In genomic region chr2:181587796-181588195, GRCm38 (mm10) we compare ENCODE assay signal across 18 mouse cellular contexts. TPM values are rescaled to one million over a fixed set of nuclear protein-coding genes. Genes with fewer than 3 reads are reported as not detected.
DNase-seq lines count a peak whose midpoint lies in the region; ATAC-seq and TF ChIP-seq lines count a peak whose summit lies in the region.
"Had no signal": no experiment of that assay in that cellular context is flagged by ENCODE, and none has a peak within 500 bp of the region (broad histone marks: within the 10 kb centered on the region; RNA-seq: fewer than 3 reads in every experiment).

No protein-coding gene starts in this region.

- no peak for ATAC-seq in forebrain, postnatal 0 days
- ATAC-seq in forebrain, embryonic 13.5 days = no peak
- ATAC-seq in stomach, postnatal 0 days (ENCODE audit: low FRiP score, low TSS enrichment) = no peak

- intact Hi-C loops in left cerebral cortex, adult 2 months (cut with DNase I) = no loop called here
- intact Hi-C loops in left cerebral cortex, postnatal 14 days (cut with DNase I) = no loop called here

- H3K9ac ChIP-seq in forebrain, postnatal 0 days = no peak overlapping the region
- H3K9ac ChIP-seq in forebrain, embryonic 13.5 days = no peak overlapping the region
- H3K9ac ChIP-seq in stomach, postnatal 0 days (ENCODE audit: low read length) = no peak overlapping the region
- H3K9ac ChIP-seq: midbrain, embryonic 12.5 days had no signal

- H3K36me3 ChIP-seq in forebrain, postnatal 0 days (ENCODE audit: insufficient read depth) = peaks cover 79% of the 10 kb centered on the region
- peaks cover 71% of the 10 kb centered on the region for H3K36me3 ChIP-seq in forebrain, embryonic 13.5 days (ENCODE audit: poor library complexity, severe bottlenecking)
- peaks cover 24% of the 10 kb centered on the region; the same call in 1 of the 2 replicates for H3K36me3 ChIP-seq in stomach, postnatal 0 days (ENCODE audit: control insufficient read depth, insufficient read depth, low read length)

- H3K27ac ChIP-seq in forebrain, postnatal 0 days (ENCODE audit: low read depth, low read length) = no peak overlapping the region
- no peak overlapping the region for H3K27ac ChIP-seq in forebrain, embryonic 13.5 days
- H3K27ac ChIP-seq in left cerebral cortex, adult 2 months = no peak overlapping the region
- no peak overlapping the region for H3K27ac ChIP-seq in stomach, postnatal 0 days (replicated peaks)
- H3K27ac ChIP-seq: embryonic facial prominence, embryonic 10.5 days; macrophage; midbrain, embryonic 12.5 days had no signal

- 80% methylated on average over 6 of the region's 6 CpGs for WGBS in forebrain, postnatal 0 days
- 83% methylated on average over 6 of the region's 6 CpGs for WGBS in forebrain, embryonic 13.5 days
- WGBS in stomach, postnatal 0 days = 74% methylated on average over 4 of the region's 6 CpGs

- peaks cover 12% of the 10 kb centered on the region for H3K4me1 ChIP-seq in forebrain, postnatal 0 days (ENCODE audit: insufficient read depth)
- H3K4me1 ChIP-seq in forebrain, embryonic 13.5 days = peaks cover 15% of the 10 kb centered on the region
- 0 out of 2 replicates have a peak, but pooled peaks cover 2% of the 10 kb centered on the region for H3K4me1 ChIP-seq in stomach, postnatal 0 days (replicated peaks; ENCODE audit: control insufficient read depth, insufficient read depth)

- no peak for DNase-seq in forebrain, postnatal 0 days
- DNase-seq in left cerebral cortex, adult 2 months (ENCODE audit: extremely low spot score in 1 of 2, low spot score in 2 of 2) = peak; percentile 7 to 10
- no peak for DNase-seq in left cerebral cortex, postnatal 14 days (ENCODE audit: low spot score in 2 of 2)
- DNase-seq in spleen, postnatal 4 days (ENCODE audit: low spot score in 2 of 2) = peak; percentile 12 to 58
- no peak for DNase-seq in spleen, adult 18-20 months
- DNase-seq in stomach, postnatal 0 days (ENCODE audit: low spot score) = no peak
- DNase-seq: adrenal gland, postnatal 25 days; gastrocnemius, postnatal 10 days; heart, postnatal 36 days; kidney, postnatal 10 days; thymus, postnatal 25 days had no signal

- H3K27me3 ChIP-seq in forebrain, postnatal 0 days (ENCODE audit: insufficient read depth, low read length) = no peaks in the 10 kb centered on the region
- no peaks in the 10 kb centered on the region for H3K27me3 ChIP-seq in forebrain, embryonic 13.5 days
- H3K27me3 ChIP-seq in stomach, postnatal 0 days (ENCODE audit: control insufficient read depth, insufficient read depth, low read length) = no peaks in the 10 kb centered on the region
- H3K27me3 ChIP-seq: midbrain, embryonic 12.5 days had no signal

- no peak overlapping the region for H3K4me2 ChIP-seq in forebrain, postnatal 0 days (ENCODE audit: low read depth)
- H3K4me2 ChIP-seq in forebrain, embryonic 13.5 days = no peak overlapping the region
- no peak overlapping the region for H3K4me2 ChIP-seq in stomach, postnatal 0 days (replicated peaks; ENCODE audit: low read depth)
- H3K4me2 ChIP-seq: heart, embryonic 11.5 days; midbrain, embryonic 12.5 days had no signal

- H3K4me3 ChIP-seq in forebrain, postnatal 0 days (ENCODE audit: low read depth, low read length) = no peak overlapping the region
- no peak overlapping the region for H3K4me3 ChIP-seq in forebrain, embryonic 13.5 days
- no peak overlapping the region for H3K4me3 ChIP-seq in left cerebral cortex, adult 2 months
- H3K4me3 ChIP-seq in stomach, postnatal 0 days (ENCODE audit: low read depth, low read length) = no peak overlapping the region
- H3K4me3 ChIP-seq: embryonic facial prominence, embryonic 10.5 days; erythroblast, embryonic 14.5 days; midbrain, embryonic 12.5 days had no signal

- H3K9me3 ChIP-seq in forebrain, postnatal 0 days (ENCODE audit: low read length) = no peaks in the 10 kb centered on the region
- H3K9me3 ChIP-seq in forebrain, embryonic 13.5 days (replicated peaks) = no peaks in the 10 kb centered on the region
- H3K9me3 ChIP-seq in stomach, postnatal 0 days (ENCODE audit: control insufficient read depth, low read length) = no peaks in the 10 kb centered on the region
- H3K9me3 ChIP-seq: embryonic facial prominence, embryonic 10.5 days; G1E; midbrain, embryonic 12.5 days had no signal

- TF ChIP-seq CTCF in forebrain, postnatal 0 days (IDR thresholded peaks at IDR 0.05; ENCODE audit: low read depth) = peak; percentile 2; the same call in 1 of the 2 replicates
- TF ChIP-seq CTCF in left cerebral cortex, adult 2 months (IDR thresholded peaks at IDR 0.05) = no peak; the same call in 1 of the 2 replicates
- TF ChIP-seq CTCF in stomach, postnatal 0 days (IDR thresholded peaks at IDR 0.05; ENCODE audit: low read depth) = peak; percentile 48

- no peak for TF ChIP-seq EP300 in stomach, postnatal 0 days (optimal IDR thresholded peaks at IDR 0.05)

RNA-seq across cellular contexts. Expression of gene Uckl1, which starts 3.1 kb away (rescaled TPM):
- total RNA-seq in forebrain, postnatal 0 days (2014; rRNA removed) = 55.8 and 59.1 TPM in 2 replicates
- 42.7 and 43.0 TPM in 2 replicates for polyA plus RNA-seq in forebrain, postnatal 0 days (2015; fragmentation: Nextera tagmentation; extraction: Ambion mirVana)
- polyA plus RNA-seq in forebrain, embryonic 13.5 days (2015; fragmentation: Nextera tagmentation; extraction: Ambion mirVana) = 54.6 and 58.1 TPM in 2 replicates
- total RNA-seq in left cerebral cortex, adult 2 months (2021) = 10 to 100 TPM; 57.7 to 71.1 TPM
- total RNA-seq in left cerebral cortex, postnatal 14 days (2021) = 10 to 100 TPM; 41.2 to 42.9 TPM
- 37.1 and 39.7 TPM in 2 replicates for polyA plus RNA-seq in stomach, postnatal 0 days (2015; fragmentation: Nextera tagmentation; extraction: Ambion mirVana)

RNA-seq across cellular contexts. Expression of gene Prpf6, which starts 3.9 kb away (rescaled TPM):
- total RNA-seq in forebrain, postnatal 0 days (2014; rRNA removed) = 45.8 and 49.6 TPM in 2 replicates
- 43.7 and 46.5 TPM in 2 replicates for polyA plus RNA-seq in forebrain, postnatal 0 days (2015; fragmentation: Nextera tagmentation; extraction: Ambion mirVana)
- 67.9 and 74.9 TPM in 2 replicates for polyA plus RNA-seq in forebrain, embryonic 13.5 days (2015; fragmentation: Nextera tagmentation; extraction: Ambion mirVana)
- 10 to 100 TPM; 54.4 to 57.4 TPM for total RNA-seq in left cerebral cortex, adult 2 months (2021)
- 10 to 100 TPM; 48.3 to 51.3 TPM for total RNA-seq in left cerebral cortex, postnatal 14 days (2021)
- polyA plus RNA-seq in stomach, postnatal 0 days (2015; fragmentation: Nextera tagmentation; extraction: Ambion mirVana) = 28.3 and 28.4 TPM in 2 replicates

RNA-seq across cellular contexts. Expression of gene Zfp512b, which starts 4.8 kb away (rescaled TPM):
- total RNA-seq in forebrain, postnatal 0 days (2014; rRNA removed) = 74.6 and 75.6 TPM in 2 replicates
- polyA plus RNA-seq in forebrain, postnatal 0 days (2015; fragmentation: Nextera tagmentation; extraction: Ambion mirVana) = 44.7 and 62.3 TPM in 2 replicates
- 49.7 and 56.4 TPM in 2 replicates for polyA plus RNA-seq in forebrain, embryonic 13.5 days (2015; fragmentation: Nextera tagmentation; extraction: Ambion mirVana)
- 10 to 100 TPM; 83.1 to 93.8 TPM for total RNA-seq in left cerebral cortex, adult 2 months (2021)
- 100 to 1,000 TPM; 112 to 121 TPM for total RNA-seq in left cerebral cortex, postnatal 14 days (2021)
- 15.9 and 18.3 TPM in 2 replicates for polyA plus RNA-seq in stomach, postnatal 0 days (2015; fragmentation: Nextera tagmentation; extraction: Ambion mirVana)

RNA-seq across cellular contexts. Expression of gene Samd10, which starts 11.2 kb away (rescaled TPM):
- 64.9 and 85.6 TPM in 2 replicates for total RNA-seq in forebrain, postnatal 0 days (2014; rRNA removed)
- polyA plus RNA-seq in forebrain, postnatal 0 days (2015; fragmentation: Nextera tagmentation; extraction: Ambion mirVana) = 82.6 and 108 TPM in 2 replicates
- polyA plus RNA-seq in forebrain, embryonic 13.5 days (2015; fragmentation: Nextera tagmentation; extraction: Ambion mirVana) = 88.7 and 105 TPM in 2 replicates
- 10 to 100 TPM; 21.5 to 22.0 TPM for total RNA-seq in left cerebral cortex, adult 2 months (2021)
- total RNA-seq in left cerebral cortex, postnatal 14 days (2021) = 10 to 100 TPM; 20.2 to 22.0 TPM
- 22.9 and 26.8 TPM in 2 replicates for polyA plus RNA-seq in stomach, postnatal 0 days (2015; fragmentation: Nextera tagmentation; extraction: Ambion mirVana)
- polyA plus RNA-seq: erythroblast, embryonic 14.5 days had no signal

Comparison
In these comparisons a context has a peak if more than half of its experiments do, and no peak if none do; other contexts are left out.
1. DNase-seq: peak in left cerebral cortex, adult 2 months (2 of 2) and spleen, postnatal 4 days (2 of 2); none in forebrain, postnatal 0 days (single experiment), left cerebral cortex, postnatal 14 days (0 of 2), spleen, adult 18-20 months (0 of 2) and stomach, postnatal 0 days (single experiment).